Mouse (Mus musculus) E14TG2a.4 (cell line): ENCODE measurements around the gene Ncor1.

Experiments used
- CTCF ChIP-seq: conservative IDR thresholded peaks from 2 replicates; pipeline ENCODE4 v1.5.1; 2014; ENCODE audit warnings: low read length
- POU5F1 ChIP-seq: IDR thresholded peaks from 2 replicates; pipeline ENCODE4 v1.6.1; 2014; ENCODE audit warnings: low read length, borderline replicate concordance

DNA sequence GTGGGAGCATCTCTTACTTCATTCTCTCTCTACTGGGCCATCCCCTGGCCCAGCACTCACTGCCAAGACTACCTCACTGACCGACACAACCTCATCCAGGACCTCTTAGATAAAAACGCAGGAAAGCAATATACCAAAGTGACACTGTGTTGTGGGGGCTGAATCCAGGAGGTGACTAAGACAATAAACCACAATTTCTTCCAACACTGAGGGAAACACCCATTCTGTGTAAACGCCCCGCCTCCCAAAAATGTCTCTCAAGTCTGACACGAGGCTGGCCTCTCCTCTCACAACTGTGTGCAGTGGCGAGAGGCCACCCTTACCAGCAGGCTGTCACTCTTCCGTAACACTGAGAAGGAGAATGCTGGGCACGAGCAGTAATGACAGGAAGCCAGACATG, 190.0 kb downstream of the Ncor1 start:
- TF ChIP-seq CTCF (no peak), POU5F1 (no peak)
